Mouse (Mus musculus): ENCODE results near the gene Pilrb1. TPM values are rescaled to one million over a fixed set of nuclear protein-coding genes. Genes with fewer than 3 reads are reported as not detected.
"Not testable (repeated sequence)": the region's sequence is repeated elsewhere in the genome, so short reads cannot be mapped to it uniquely, and the experiment has no call there.

The Pilrb1 gene
- not detected in 2 replicates for polyA plus RNA-seq (2015; fragmentation: Nextera tagmentation; extraction: Ambion mirVana)

GRCm38 (mm10) chr5:137857960-137858710, at the start of gene Pilrb1:
Gene Pilrb1, minus strand, starts transcription at chr5:137858106.
- 65% methylated on average over 2 of the region's 2 CpGs for WGBS

GRCm38 (mm10) chr5:137897812-137898211, 39.9 kb upstream of the Pilrb1 start:
- Histone ChIP-seq H3K27me3 (no peaks in the 10 kb centered on the region), H3K9me3 (no peaks in the 10 kb centered on the region), H3K27ac (replicated peaks) (no peak overlapping the region), H3K4me2 (no peak overlapping the region), H3K4me1 (replicated peaks) (no peaks in the 10 kb centered on the region), H3K4me3 (no peak overlapping the region), H3K36me3 (no peaks in the 10 kb centered on the region), H3K9ac (no peak overlapping the region)
- no peak for ATAC-seq (ENCODE audit: low read depth)
- 79% methylated on average over 1 of the region's 1 CpGs for WGBS

More at GRCm38 (mm10) chr5:137857960-137858710, at the start of gene Pilrb1:
- not testable (repeated sequence) for H3K4me1 ChIP-seq (replicated peaks); ATAC-seq (ENCODE audit: low read depth); H3K27me3 ChIP-seq; H3K36me3 ChIP-seq; H3K4me2 ChIP-seq; H3K9me3 ChIP-seq; H3K27ac ChIP-seq (replicated peaks); H3K9ac ChIP-seq; H3K4me3 ChIP-seq

- ATAC-seq (ENCODE audit: low read depth) = no peak
These were observed 35.0 kb upstream of the Pilrb1 start for GRCm38 (mm10) chr5:137892954-137893353.

GRCm38 (mm10) chr5:137887666-137888065, 29.8 kb upstream of the Pilrb1 start:
- H3K27ac ChIP-seq (replicated peaks) = no peak overlapping the region
- H3K9ac ChIP-seq = no peak overlapping the region
- 100% methylated on average over 1 of the region's 1 CpGs for WGBS
- H3K9me3 ChIP-seq = no peaks in the 10 kb centered on the region
- no peak overlapping the region for H3K4me2 ChIP-seq
- H3K4me1 ChIP-seq (replicated peaks) = no peaks in the 10 kb centered on the region
- no peak overlapping the region for H3K4me3 ChIP-seq
- H3K27me3 ChIP-seq = no peaks in the 10 kb centered on the region
- H3K36me3 ChIP-seq = no peaks in the 10 kb centered on the region
- no peak for ATAC-seq (ENCODE audit: low read depth)

More at GRCm38 (mm10) chr5:137892954-137893353, 35.0 kb upstream of the Pilrb1 start:
- Histone ChIP-seq H3K9ac (no peak overlapping the region), H3K4me1 (replicated peaks) (no peaks in the 10 kb centered on the region), H3K27ac (replicated peaks) (no peak overlapping the region), H3K9me3 (no peaks in the 10 kb centered on the region), H3K4me2 (no peak overlapping the region), H3K27me3 (no peaks in the 10 kb centered on the region), H3K4me3 (no peak overlapping the region), H3K36me3 (no peaks in the 10 kb centered on the region)
- 67% methylated on average over 1 of the region's 1 CpGs for WGBS

GRCm38 (mm10) chr5:137885894-137886293, 28.0 kb upstream of the Pilrb1 start:
- no peaks in the 10 kb centered on the region for H3K9me3 ChIP-seq

GRCm38 (mm10) chr5:137883345-137883744, 25.4 kb upstream of the Pilrb1 start:
- Histone ChIP-seq H3K4me3 (no peak overlapping the region), H3K4me1 (replicated peaks) (no peaks in the 10 kb centered on the region), H3K4me2 (no peak overlapping the region), H3K27ac (replicated peaks) (no peak overlapping the region), H3K9ac (no peak overlapping the region), H3K9me3 (no peaks in the 10 kb centered on the region), H3K36me3 (no peaks in the 10 kb centered on the region), H3K27me3 (no peaks in the 10 kb centered on the region)
- WGBS = 92% methylated on average over 3 of the region's 3 CpGs
- ATAC-seq (ENCODE audit: low read depth) = no peak

More at GRCm38 (mm10) chr5:137885894-137886293, 28.0 kb upstream of the Pilrb1 start:
- Histone ChIP-seq H3K9ac (no peak overlapping the region), H3K27me3 (no peaks in the 10 kb centered on the region), H3K27ac (replicated peaks) (no peak overlapping the region), H3K36me3 (no peaks in the 10 kb centered on the region), H3K4me2 (no peak overlapping the region), H3K4me3 (no peak overlapping the region), H3K4me1 (replicated peaks) (no peaks in the 10 kb centered on the region)
- no peak for ATAC-seq (ENCODE audit: low read depth)
- WGBS = 9% methylated on average over 2 of the region's 2 CpGs

- ATAC-seq (ENCODE audit: low read depth) = no peak
- no peaks in the 10 kb centered on the region for H3K36me3 ChIP-seq
- H3K9ac ChIP-seq = no peak overlapping the region
- H3K4me2 ChIP-seq = no peak overlapping the region
- no peaks in the 10 kb centered on the region for H3K4me1 ChIP-seq (replicated peaks)
- no peaks in the 10 kb centered on the region for H3K9me3 ChIP-seq
- 77% methylated on average over 4 of the region's 4 CpGs for WGBS
- H3K27me3 ChIP-seq = no peaks in the 10 kb centered on the region
- H3K27ac ChIP-seq (replicated peaks) = no peak overlapping the region
- H3K4me3 ChIP-seq = no peak overlapping the region
These were observed 25.0 kb upstream of the Pilrb1 start for GRCm38 (mm10) chr5:137882922-137883321.

- Histone ChIP-seq H3K4me3 (no peak overlapping the region), H3K9ac (no peak overlapping the region), H3K36me3 (no peaks in the 10 kb centered on the region), H3K4me1 (replicated peaks) (no peaks in the 10 kb centered on the region), H3K27ac (replicated peaks) (no peak overlapping the region), H3K9me3 (no peaks in the 10 kb centered on the region), H3K4me2 (no peak overlapping the region), H3K27me3 (no peaks in the 10 kb centered on the region)
- 53% methylated on average over 2 of the region's 2 CpGs for WGBS
- ATAC-seq (ENCODE audit: low read depth) = no peak
These were observed 20.0 kb upstream of the Pilrb1 start for GRCm38 (mm10) chr5:137877860-137878259.

GRCm38 (mm10) chr5:137875054-137875453, 17.1 kb upstream of the Pilrb1 start:
- Histone ChIP-seq H3K4me2 (no peak overlapping the region), H3K4me1 (replicated peaks) (no peaks in the 10 kb centered on the region), H3K36me3 (no peaks in the 10 kb centered on the region), H3K9ac (no peak overlapping the region), H3K9me3 (no peaks in the 10 kb centered on the region), H3K27ac (replicated peaks) (no peak overlapping the region), H3K27me3 (no peaks in the 10 kb centered on the region), H3K4me3 (no peak overlapping the region)
- 80% methylated on average over 2 of the region's 2 CpGs for WGBS
- no peak for ATAC-seq (ENCODE audit: low read depth)

GRCm38 (mm10) chr5:137872381-137872702, 14.4 kb upstream of the Pilrb1 start:
- H3K4me1 ChIP-seq (replicated peaks); ATAC-seq (ENCODE audit: low read depth); H3K4me3 ChIP-seq; H3K9ac ChIP-seq; H3K9me3 ChIP-seq; H3K27me3 ChIP-seq; H3K4me2 ChIP-seq; H3K36me3 ChIP-seq; H3K27ac ChIP-seq (replicated peaks): not testable (repeated sequence)
- 36% methylated on average over 1 of the region's 1 CpGs for WGBS

GRCm38 (mm10) chr5:137871644-137872380, 13.9 kb upstream of the Pilrb1 start, which contains the start of gene Pilrb2:
Gene Pilrb2, minus strand, starts transcription at chr5:137871815.
- WGBS = 76% methylated on average over 3 of the region's 3 CpGs
- H3K4me3 ChIP-seq; H3K4me1 ChIP-seq (replicated peaks); H3K36me3 ChIP-seq; H3K9me3 ChIP-seq; ATAC-seq (ENCODE audit: low read depth); H3K4me2 ChIP-seq; H3K27me3 ChIP-seq; H3K9ac ChIP-seq; H3K27ac ChIP-seq (replicated peaks): not testable (repeated sequence)

- not testable (repeated sequence) for ATAC-seq (ENCODE audit: low read depth); H3K27ac ChIP-seq (replicated peaks)
- 80% methylated on average over 2 of the region's 2 CpGs for WGBS
These were observed 10.7 kb upstream of the Pilrb1 start for GRCm38 (mm10) chr5:137868600-137868999.

More at GRCm38 (mm10) chr5:137868600-137868999, 10.7 kb upstream of the Pilrb1 start:
- not testable (repeated sequence) for H3K4me1 ChIP-seq (replicated peaks); H3K9ac ChIP-seq; H3K36me3 ChIP-seq; H3K4me3 ChIP-seq; H3K9me3 ChIP-seq; H3K27me3 ChIP-seq; H3K4me2 ChIP-seq
